Mouse (Mus musculus) midbrain, embryonic 15.5 days (tissue): ENCODE results near the gene Rab20. TPM values are rescaled to one million over a fixed set of nuclear protein-coding genes. Genes with fewer than 3 reads are reported as not detected.
A peak's percentile ranks its signal among the peaks of the same experiment; 100 is the strongest.

Experiments used
- ATAC-seq: fragments of 200-750 bp; cut with Nextera tagmentation; replicated peaks from 2 replicates; pipeline ENCODE4 v1.8.0; 2017; ENCODE audit warnings: moderate TSS enrichment
- H3K27ac ChIP-seq: fragments of 300-500 bp; sonication (generic); 2 replicates; pipeline ENCODE4 v1.5.1; 2015; ENCODE audit warnings: mild to moderate bottlenecking, inconsistent platforms
- H3K27me3 ChIP-seq: fragments of 300-500 bp; sonication (generic); replicated peaks from 2 replicates; pipeline ENCODE4 v1.6.1; 2015; ENCODE audit warnings: inconsistent platforms
- H3K36me3 ChIP-seq: fragments of 300-500 bp; sonication (generic); replicated peaks from 2 replicates; pipeline ENCODE4 v1.6.1; 2015; ENCODE audit warnings: inconsistent platforms
- H3K4me1 ChIP-seq: fragments of 300-500 bp; sonication (generic); 2 replicates; pipeline ENCODE4 v1.6.1; 2015; ENCODE audit warnings: inconsistent platforms
- H3K4me2 ChIP-seq: fragments of 300-500 bp; sonication (generic); 2 replicates; pipeline ENCODE4 v1.6.1; 2015; ENCODE audit warnings: inconsistent platforms, mild to moderate bottlenecking, moderate library complexity
- H3K4me3 ChIP-seq: fragments of 300-500 bp; sonication (generic); 2 replicates; pipeline ENCODE4 v1.5.1; 2015; ENCODE audit warnings: mild to moderate bottlenecking, inconsistent platforms
- H3K9ac ChIP-seq: fragments of 300-500 bp; sonication (generic); 2 replicates; pipeline ENCODE4 v1.6.1; 2015; ENCODE audit warnings: mild to moderate bottlenecking, inconsistent platforms
- H3K9me3 ChIP-seq: fragments of 300-500 bp; sonication (generic); 2 replicates; pipeline ENCODE4 v1.6.1; 2016; ENCODE audit warnings: inconsistent platforms
- WGBS: fragments of 180-500 bp; shearing (Covaris S2); methylation state at CpG from one replicate; pipeline ENCODE4 v1.1.7; 2015; ENCODE audit warnings: mixed read lengths; 5-methylcytosine and 5-hydroxymethylcytosine counted together
- polyA plus RNA-seq: library from polyadenylated mRNA; unstranded; fragments of >200 nt; fragmentation: Nextera tagmentation; extraction: Ambion mirVana; gene quantifications from 2 replicates; pipeline ENCODE4 v1.2.1, GENCODE M21; 2015

Rab20 gene
- polyA plus RNA-seq = 0.71 and 1.3 TPM in 2 replicates

- ATAC-seq = peak; percentile 73
- WGBS = under 1% methylated on average over 68 of the region's 69 CpGs
- Histone ChIP-seq H3K9ac (peak within 1 kb of the TSS; percentile 32), H3K27me3 (peaks cover 64% of the 10 kb centered on the region), H3K4me1 (peaks cover 19% of the 10 kb centered on the region), H3K9me3 (no peaks in the 10 kb centered on the region), H3K36me3 (no peaks in the 10 kb centered on the region), H3K27ac (no peak within 1 kb of the TSS), H3K4me3 (peak within 1 kb of the TSS; percentile 47), H3K4me2 (peak within 1 kb of the TSS; percentile 98)
These were observed at the start of gene Rab20 for GRCm38 (mm10) chr8:11477811-11478761. Gene Rab20 (minus strand): TSS chr8:11478710.

- ATAC-seq = no peak
- H3K27me3 ChIP-seq = no peaks in the 10 kb centered on the region
- no peak overlapping the region for H3K4me3 ChIP-seq
- no peak overlapping the region for H3K27ac ChIP-seq
- no peak overlapping the region for H3K4me2 ChIP-seq
- WGBS = 89% methylated on average over 3 of the region's 3 CpGs
- no peaks in the 10 kb centered on the region for H3K9me3 ChIP-seq
- H3K36me3 ChIP-seq = peaks cover 4% of the 10 kb centered on the region; the same call in 1 of the 2 replicates
- no peak overlapping the region for H3K9ac ChIP-seq
- H3K4me1 ChIP-seq = no peaks in the 10 kb centered on the region
These were observed 44.8 kb upstream of the Rab20 start for GRCm38 (mm10) chr8:11523331-11523730.

DNA sequence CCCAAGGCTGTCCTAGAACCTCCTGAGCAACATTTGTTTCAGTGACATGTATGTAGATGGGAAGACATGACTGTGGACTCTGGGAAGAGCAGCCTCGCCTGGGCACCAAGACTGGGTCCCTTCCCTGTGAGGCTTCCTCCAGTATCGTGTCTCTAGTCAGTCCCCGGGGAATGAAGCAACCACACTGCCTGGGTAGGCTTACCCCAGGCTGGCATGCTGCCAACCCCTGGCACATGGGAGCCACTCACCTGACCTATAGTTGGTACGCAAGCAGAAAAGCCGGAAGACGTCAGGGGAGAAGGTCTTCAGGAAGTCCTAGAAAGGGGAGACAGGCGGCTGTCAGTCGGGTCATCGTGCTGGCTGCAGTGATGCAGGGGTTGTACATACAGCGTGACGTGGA is 40.2 kb upstream of the Rab20 start:
- WGBS = 91% methylated on average over 11 of the region's 11 CpGs
- ATAC-seq = no peak
- no peaks in the 10 kb centered on the region for H3K9me3 ChIP-seq
- H3K27ac ChIP-seq = no peak overlapping the region
- no peak overlapping the region for H3K9ac ChIP-seq
- H3K4me3 ChIP-seq = no peak overlapping the region
- H3K36me3 ChIP-seq = peaks cover 21% of the 10 kb centered on the region
- no peaks in the 10 kb centered on the region for H3K4me1 ChIP-seq
- no peaks in the 10 kb centered on the region for H3K27me3 ChIP-seq
- H3K4me2 ChIP-seq = no peak overlapping the region

- ATAC-seq = no peak
These were observed 39.5 kb upstream of the Rab20 start for GRCm38 (mm10) chr8:11518056-11518396.

GRCm38 (mm10) chr8:11517366-11518055 is 39.0 kb upstream of the Rab20 start:
- H3K9ac ChIP-seq = no peak overlapping the region

More at GRCm38 (mm10) chr8:11518056-11518396, 39.5 kb upstream of the Rab20 start:
- Histone ChIP-seq H3K4me1 (no peaks in the 10 kb centered on the region), H3K4me3 (no peak overlapping the region), H3K9me3 (no peaks in the 10 kb centered on the region), H3K27me3 (no peaks in the 10 kb centered on the region), H3K27ac (no peak overlapping the region), H3K9ac (no peak overlapping the region), H3K36me3 (peaks cover 23% of the 10 kb centered on the region), H3K4me2 (no peak overlapping the region)
- 93% methylated on average over 6 of the region's 6 CpGs for WGBS

DNA sequence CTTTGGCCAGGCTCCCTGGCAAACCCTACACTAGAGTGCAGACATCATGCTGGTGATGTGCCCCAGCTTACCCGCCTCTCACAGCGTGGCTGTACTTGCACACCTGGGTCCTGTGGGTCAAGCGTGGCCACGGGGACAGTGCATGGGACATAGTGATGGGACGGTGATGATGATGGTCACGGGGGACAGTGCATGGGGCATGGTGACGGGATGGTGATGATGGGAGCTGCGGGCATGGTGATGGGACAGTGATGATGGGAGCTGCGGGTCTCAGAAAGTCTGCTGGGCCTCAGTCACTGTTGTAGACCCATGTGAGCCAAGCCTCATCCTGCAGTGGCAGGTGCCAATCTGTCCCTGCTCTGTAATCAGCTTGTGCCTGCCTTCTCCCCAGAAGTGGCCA is 37.8 kb upstream of the Rab20 start:
- Histone ChIP-seq H3K27me3 (no peaks in the 10 kb centered on the region), H3K9me3 (no peaks in the 10 kb centered on the region), H3K4me2 (no peak overlapping the region), H3K36me3 (peaks cover 26% of the 10 kb centered on the region), H3K4me1 (no peaks in the 10 kb centered on the region), H3K27ac (no peak overlapping the region), H3K9ac (no peak overlapping the region), H3K4me3 (no peak overlapping the region)
- WGBS = 97% methylated on average over 9 of the region's 9 CpGs
- no peak for ATAC-seq

More at GRCm38 (mm10) chr8:11517366-11518055, 39.0 kb upstream of the Rab20 start:
- 90% methylated on average over 16 of the region's 16 CpGs for WGBS
- H3K27me3 ChIP-seq = no peaks in the 10 kb centered on the region
- no peaks in the 10 kb centered on the region for H3K4me1 ChIP-seq
- no peak overlapping the region for H3K4me3 ChIP-seq
- no peak overlapping the region for H3K27ac ChIP-seq
- H3K36me3 ChIP-seq = peaks cover 29% of the 10 kb centered on the region
- ATAC-seq = no peak
- no peaks in the 10 kb centered on the region for H3K9me3 ChIP-seq
- H3K4me2 ChIP-seq = no peak overlapping the region

GRCm38 (mm10) chr8:11513247-11513646 is 34.7 kb upstream of the Rab20 start:
- no peak overlapping the region for H3K4me3 ChIP-seq
- ATAC-seq = no peak
- no peak overlapping the region for H3K9ac ChIP-seq
- 89% methylated on average over 5 of the region's 5 CpGs for WGBS
- H3K27me3 ChIP-seq = no peaks in the 10 kb centered on the region
- no peak overlapping the region for H3K4me2 ChIP-seq
- no peaks in the 10 kb centered on the region for H3K4me1 ChIP-seq
- no peak overlapping the region for H3K27ac ChIP-seq
- H3K36me3 ChIP-seq = peaks cover 52% of the 10 kb centered on the region
- H3K9me3 ChIP-seq = no peaks in the 10 kb centered on the region

- ATAC-seq = no peak
- H3K9ac ChIP-seq = no peak overlapping the region
- no peak overlapping the region for H3K27ac ChIP-seq
- no peaks in the 10 kb centered on the region for H3K9me3 ChIP-seq
- 88% methylated on average over 9 of the region's 9 CpGs for WGBS
- no peaks in the 10 kb centered on the region for H3K27me3 ChIP-seq
- H3K4me3 ChIP-seq = no peak overlapping the region
- no peaks in the 10 kb centered on the region for H3K4me1 ChIP-seq
- H3K36me3 ChIP-seq = peaks cover 53% of the 10 kb centered on the region
- no peak overlapping the region for H3K4me2 ChIP-seq
These were observed 34.2 kb upstream of the Rab20 start for GRCm38 (mm10) chr8:11512711-11513110.

GRCm38 (mm10) chr8:11510971-11511370 is 32.5 kb upstream of the Rab20 start:
- no peak for ATAC-seq
- H3K4me3 ChIP-seq = no peak overlapping the region
- no peaks in the 10 kb centered on the region for H3K9me3 ChIP-seq
- no peak overlapping the region for H3K27ac ChIP-seq
- no peak overlapping the region for H3K9ac ChIP-seq
- no peaks in the 10 kb centered on the region for H3K27me3 ChIP-seq
- H3K36me3 ChIP-seq = peaks cover 70% of the 10 kb centered on the region
- H3K4me1 ChIP-seq = no peaks in the 10 kb centered on the region
- WGBS = 87% methylated on average over 5 of the region's 5 CpGs
- no peak overlapping the region for H3K4me2 ChIP-seq

DNA sequence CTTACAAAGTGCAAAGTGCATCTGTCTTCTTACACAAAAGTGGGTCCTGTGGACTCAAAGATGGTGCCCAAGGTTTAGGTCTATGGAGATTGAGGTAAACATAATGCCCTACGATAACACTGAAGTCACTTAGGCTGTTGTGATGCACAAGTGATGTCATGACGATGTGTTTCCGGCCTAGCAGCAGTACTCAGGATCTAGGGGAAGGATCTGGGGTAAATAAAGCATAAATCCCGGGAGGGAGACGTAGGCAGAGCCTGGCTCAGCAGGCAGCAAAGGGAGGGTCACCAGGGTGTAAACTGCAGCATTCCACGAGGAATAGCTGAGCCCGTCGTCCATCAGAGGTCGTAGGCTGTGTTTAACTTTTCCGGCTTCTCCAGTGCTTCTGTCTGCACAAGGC is 30.4 kb upstream of the Rab20 start:
- Histone ChIP-seq H3K27ac (no peak overlapping the region), H3K9me3 (no peaks in the 10 kb centered on the region), H3K36me3 (peaks cover 71% of the 10 kb centered on the region), H3K27me3 (no peaks in the 10 kb centered on the region), H3K4me1 (no peaks in the 10 kb centered on the region), H3K9ac (no peak overlapping the region), H3K4me3 (no peak overlapping the region), H3K4me2 (no peak overlapping the region)
- no peak for ATAC-seq
- WGBS = 82% methylated on average over 10 of the region's 10 CpGs

DNA sequence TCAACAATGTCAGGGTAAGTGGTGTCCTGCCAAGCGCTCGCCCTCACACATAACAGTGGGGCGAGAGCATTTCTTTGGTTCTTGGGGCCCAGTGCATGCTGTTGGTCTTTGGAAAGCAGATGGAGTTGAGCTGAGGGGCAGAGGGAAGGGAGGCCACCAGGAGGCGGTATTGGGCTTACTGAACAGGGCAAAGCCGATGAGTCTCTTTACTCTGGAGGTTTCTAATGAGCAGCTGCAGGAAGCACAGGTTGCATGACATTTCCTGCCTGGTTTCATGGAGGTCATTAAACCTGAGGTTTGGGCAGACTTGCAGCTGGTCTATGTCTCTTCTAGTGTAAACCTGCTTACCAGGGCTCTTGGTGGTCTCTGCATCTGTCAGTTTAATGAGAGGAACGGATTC is 28.3 kb upstream of the Rab20 start:
- Histone ChIP-seq H3K9me3 (no peaks in the 10 kb centered on the region), H3K4me1 (no peaks in the 10 kb centered on the region), H3K36me3 (peaks cover 69% of the 10 kb centered on the region), H3K27me3 (no peaks in the 10 kb centered on the region), H3K27ac (no peak overlapping the region), H3K4me2 (no peak overlapping the region), H3K9ac (no peak overlapping the region), H3K4me3 (no peak overlapping the region)
- WGBS = 76% methylated on average over 6 of the region's 6 CpGs
- ATAC-seq = no peak

- H3K4me3 ChIP-seq = no peak overlapping the region
- H3K9me3 ChIP-seq = no peaks in the 10 kb centered on the region
- no peak overlapping the region for H3K27ac ChIP-seq
- H3K36me3 ChIP-seq = peaks cover 68% of the 10 kb centered on the region
- H3K27me3 ChIP-seq = no peaks in the 10 kb centered on the region
- no peaks in the 10 kb centered on the region for H3K4me1 ChIP-seq
- 82% methylated on average over 14 of the region's 14 CpGs for WGBS
- no peak overlapping the region for H3K9ac ChIP-seq
- H3K4me2 ChIP-seq = no peak overlapping the region
- no peak for ATAC-seq
These were observed 27.6 kb upstream of the Rab20 start for GRCm38 (mm10) chr8:11506074-11506473.
